Mouse (Mus musculus): ENCODE data around the gene Nol3. TPM values are rescaled to one million over a fixed set of nuclear protein-coding genes. Genes with fewer than 3 reads are reported as not detected.

Gene Nol3
- polyA plus RNA-seq, 1 experiment, result 3.5 TPM

GRCm38 (mm10) chr8:105298351-105299252, 22.7 kb downstream of the Nol3 start:
- Histone ChIP-seq H3K4me1 (replicated peaks; ENCODE audit: control insufficient read depth, insufficient read depth, low read length) (peaks cover 35% of the 10 kb centered on the region), H3K27me3 (ENCODE audit: control insufficient read depth, insufficient read depth, low read length) (no peaks in the 10 kb centered on the region), H3K4me3 (ENCODE audit: control insufficient read depth, insufficient read depth, low read length) (peak overlapping the region; percentile 86), H3K27ac (ENCODE audit: control insufficient read depth, insufficient read depth, low read length) (peak overlapping the region; percentile 92), H3K36me3 (ENCODE audit: control insufficient read depth, insufficient read depth, low read length) (peaks cover 36% of the 10 kb centered on the region)
- TF ChIP-seq POLR2A (IDR thresholded peaks at IDR 0.05; ENCODE audit: control insufficient read depth, extremely low read depth, insufficient read depth, low read length, poor library complexity) (no peak), CTCF (IDR thresholded peaks at IDR 0.05; ENCODE audit: borderline replicate concordance, control insufficient read depth, extremely low read depth, insufficient read depth, low read length, poor library complexity) (no peak)
- peak; percentile 61 for DNase-seq
- WGBS, result 34% methylated on average over 18 of the region's 18 CpGs

- peaks cover 41% of the 10 kb centered on the region for H3K36me3 ChIP-seq (ENCODE audit: control insufficient read depth, insufficient read depth, low read length)
- no peak for TF ChIP-seq CTCF (IDR thresholded peaks at IDR 0.05; ENCODE audit: borderline replicate concordance, control insufficient read depth, extremely low read depth, insufficient read depth, low read length, poor library complexity)
- TF ChIP-seq POLR2A (IDR thresholded peaks at IDR 0.05; ENCODE audit: control insufficient read depth, extremely low read depth, insufficient read depth, low read length, poor library complexity), result no peak
- WGBS, result 99% methylated on average over 8 of the region's 8 CpGs
- no peaks in the 10 kb centered on the region for H3K27me3 ChIP-seq (ENCODE audit: control insufficient read depth, insufficient read depth, low read length)
- H3K27ac ChIP-seq (ENCODE audit: control insufficient read depth, insufficient read depth, low read length), result no peak overlapping the region
- no peak for DNase-seq
- peaks cover 49% of the 10 kb centered on the region for H3K4me1 ChIP-seq (replicated peaks; ENCODE audit: control insufficient read depth, insufficient read depth, low read length)
- H3K4me3 ChIP-seq (ENCODE audit: control insufficient read depth, insufficient read depth, low read length), result no peak overlapping the region
Measured at GRCm38 (mm10) chr8:105299962-105300361, 24.0 kb downstream of the Nol3 start.

- Histone ChIP-seq H3K27me3 (ENCODE audit: control insufficient read depth, insufficient read depth, low read length) (no peaks in the 10 kb centered on the region), H3K4me3 (ENCODE audit: control insufficient read depth, insufficient read depth, low read length) (no peak overlapping the region), H3K36me3 (ENCODE audit: control insufficient read depth, insufficient read depth, low read length) (peaks cover 41% of the 10 kb centered on the region), H3K4me1 (replicated peaks; ENCODE audit: control insufficient read depth, insufficient read depth, low read length) (peaks cover 57% of the 10 kb centered on the region), H3K27ac (ENCODE audit: control insufficient read depth, insufficient read depth, low read length) (no peak overlapping the region)
- no peak for DNase-seq
- TF ChIP-seq CTCF (IDR thresholded peaks at IDR 0.05; ENCODE audit: borderline replicate concordance, control insufficient read depth, extremely low read depth, insufficient read depth, low read length, poor library complexity) (no peak), POLR2A (IDR thresholded peaks at IDR 0.05; ENCODE audit: control insufficient read depth, extremely low read depth, insufficient read depth, low read length, poor library complexity) (no peak)
- 73% methylated on average over 8 of the region's 8 CpGs for WGBS
Measured at GRCm38 (mm10) chr8:105303396-105303795, 27.5 kb downstream of the Nol3 start.

- no peak for DNase-seq
- Histone ChIP-seq H3K4me3 (ENCODE audit: control insufficient read depth, insufficient read depth, low read length) (no peak overlapping the region), H3K36me3 (ENCODE audit: control insufficient read depth, insufficient read depth, low read length) (peaks cover 41% of the 10 kb centered on the region), H3K27me3 (ENCODE audit: control insufficient read depth, insufficient read depth, low read length) (no peaks in the 10 kb centered on the region), H3K27ac (ENCODE audit: control insufficient read depth, insufficient read depth, low read length) (peak overlapping the region; percentile 42), H3K4me1 (replicated peaks; ENCODE audit: control insufficient read depth, insufficient read depth, low read length) (peaks cover 52% of the 10 kb centered on the region)
- WGBS, result 74% methylated on average over 9 of the region's 9 CpGs
- no peak for TF ChIP-seq CTCF (IDR thresholded peaks at IDR 0.05; ENCODE audit: borderline replicate concordance, control insufficient read depth, extremely low read depth, insufficient read depth, low read length, poor library complexity)
- TF ChIP-seq POLR2A (IDR thresholded peaks at IDR 0.05; ENCODE audit: control insufficient read depth, extremely low read depth, insufficient read depth, low read length, poor library complexity), result no peak
Measured at GRCm38 (mm10) chr8:105303874-105304273, 27.9 kb downstream of the Nol3 start.

GRCm38 (mm10) chr8:105304325-105305210, 28.6 kb downstream of the Nol3 start:
- H3K36me3 ChIP-seq (ENCODE audit: control insufficient read depth, insufficient read depth, low read length), result peaks cover 39% of the 10 kb centered on the region
- no peak for DNase-seq
- no peaks in the 10 kb centered on the region for H3K27me3 ChIP-seq (ENCODE audit: control insufficient read depth, insufficient read depth, low read length)
- peaks cover 51% of the 10 kb centered on the region for H3K4me1 ChIP-seq (replicated peaks; ENCODE audit: control insufficient read depth, insufficient read depth, low read length)
- peak overlapping the region; percentile 42 for H3K27ac ChIP-seq (ENCODE audit: control insufficient read depth, insufficient read depth, low read length)
- no peak overlapping the region for H3K4me3 ChIP-seq (ENCODE audit: control insufficient read depth, insufficient read depth, low read length)
- no peak for TF ChIP-seq POLR2A (IDR thresholded peaks at IDR 0.05; ENCODE audit: control insufficient read depth, extremely low read depth, insufficient read depth, low read length, poor library complexity)
- TF ChIP-seq CTCF (IDR thresholded peaks at IDR 0.05; ENCODE audit: borderline replicate concordance, control insufficient read depth, extremely low read depth, insufficient read depth, low read length, poor library complexity), result no peak
- WGBS, result 29% methylated on average over 9 of the region's 9 CpGs
